18 mouse cellular contexts compared by ENCODE assay signal in the genomic region with DNA sequence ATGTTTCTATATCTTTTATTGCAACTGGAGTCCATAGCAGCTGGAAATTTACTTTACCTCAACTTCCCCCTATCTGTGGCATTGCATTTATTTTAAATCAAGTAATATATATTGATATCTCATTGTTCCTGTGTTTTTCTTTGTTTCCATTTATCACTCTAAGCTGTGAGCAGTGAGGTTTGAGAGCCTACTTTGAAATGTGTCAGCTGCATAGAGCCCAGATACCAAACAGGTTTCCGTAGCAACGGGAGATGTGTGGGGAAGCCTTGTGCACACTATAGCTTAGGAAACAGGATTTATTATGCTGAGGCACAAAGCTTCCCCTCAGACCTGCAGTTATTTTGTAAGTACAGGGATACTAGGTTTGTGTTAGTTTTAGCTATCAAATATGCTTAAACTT. TPM values are rescaled to one million over a fixed set of nuclear protein-coding genes. Genes with fewer than 3 reads are reported as not detected.
DNase-seq lines count a peak whose midpoint lies in the region; ATAC-seq and TF ChIP-seq lines count a peak whose summit lies in the region.
"Had no signal": no experiment of that assay in that cellular context is flagged by ENCODE, and none has a peak within 500 bp of the region (broad histone marks: within the 10 kb centered on the region; RNA-seq: fewer than 3 reads in every experiment).

No protein-coding gene starts in this region.

- H3K4me3 ChIP-seq in hindbrain, embryonic 10.5 days, result no peak overlapping the region
- H3K4me3 ChIP-seq in hindbrain, embryonic 12.5 days, result no peak overlapping the region
- H3K4me3 ChIP-seq in forebrain, postnatal 0 days (ENCODE audit: low read depth, low read length), result no peak overlapping the region
- no peak overlapping the region for H3K4me3 ChIP-seq in midbrain, embryonic 13.5 days (replicated peaks)
- H3K4me3 ChIP-seq in intestine, embryonic 16.5 days (ENCODE audit: low read length), result no peak overlapping the region
- H3K4me3 ChIP-seq: intestine, embryonic 15.5 days had no signal

- no peak for TF ChIP-seq POLR2A in brain, embryonic 14.5 days (IDR thresholded peaks at IDR 0.05; ENCODE audit: borderline replicate concordance, extremely low read depth, insufficient read depth, insufficient read length, poor library complexity, severe bottlenecking)

- H3K9ac ChIP-seq in hindbrain, embryonic 12.5 days, result no peak overlapping the region
- H3K9ac ChIP-seq in forebrain, postnatal 0 days, result no peak overlapping the region
- H3K9ac ChIP-seq in midbrain, embryonic 13.5 days (replicated peaks), result no peak overlapping the region
- no peak overlapping the region for H3K9ac ChIP-seq in intestine, embryonic 16.5 days (ENCODE audit: low read depth, low read length)
- H3K9ac ChIP-seq: intestine, embryonic 15.5 days; liver, embryonic 14.5 days had no signal

- no peak; the same call in 1 of the 2 replicates for ATAC-seq in hindbrain, embryonic 12.5 days (ENCODE audit: low FRiP score)
- peak; percentile 62 for ATAC-seq in forebrain, postnatal 0 days
- peak; percentile 92 for ATAC-seq in midbrain, embryonic 13.5 days
- ATAC-seq in intestine, embryonic 16.5 days, result no peak
- ATAC-seq: intestine, embryonic 15.5 days had no signal

- peak; percentile 14 for DNase-seq in hindbrain, embryonic 10.5 days (ENCODE audit: low spot score)
- DNase-seq in brain, embryonic 14.5 days (ENCODE audit: low read depth), result peak; percentile 85
- peak; percentile 16 for DNase-seq in forebrain, postnatal 0 days
- no peak for DNase-seq in urinary bladder, postnatal 25 days (ENCODE audit: low spot score)
- DNase-seq in ovary, postnatal 36 days (ENCODE audit: low spot score), result no peak
- DNase-seq: adrenal gland, postnatal 25 days; cerebellum, adult 8-10 months; heart, adult 11 months; kidney, postnatal 25 days; left cerebral cortex, postnatal 4 days; lung, postnatal 14 days; thymus, postnatal 14 days had no signal

- H3K36me3 ChIP-seq in hindbrain, embryonic 10.5 days, result no peaks in the 10 kb centered on the region
- H3K36me3 ChIP-seq in hindbrain, embryonic 12.5 days, result no peaks in the 10 kb centered on the region
- no peaks in the 10 kb centered on the region for H3K36me3 ChIP-seq in forebrain, postnatal 0 days (ENCODE audit: insufficient read depth)
- H3K36me3 ChIP-seq in midbrain, embryonic 13.5 days, result no peaks in the 10 kb centered on the region
- no peaks in the 10 kb centered on the region for H3K36me3 ChIP-seq in intestine, embryonic 16.5 days (ENCODE audit: control insufficient read depth, insufficient read depth, low read length)
- H3K36me3 ChIP-seq: intestine, embryonic 15.5 days had no signal

- no peaks in the 10 kb centered on the region for H3K27me3 ChIP-seq in hindbrain, embryonic 10.5 days (ENCODE audit: insufficient read depth, poor library complexity, severe bottlenecking)
- H3K27me3 ChIP-seq in hindbrain, embryonic 12.5 days, result no peaks in the 10 kb centered on the region
- H3K27me3 ChIP-seq in forebrain, postnatal 0 days (ENCODE audit: insufficient read depth, low read length), result no peaks in the 10 kb centered on the region
- no peaks in the 10 kb centered on the region for H3K27me3 ChIP-seq in midbrain, embryonic 13.5 days
- H3K27me3 ChIP-seq in intestine, embryonic 16.5 days (replicated peaks; ENCODE audit: control insufficient read depth, insufficient read depth, low read length), result no peaks in the 10 kb centered on the region
- H3K27me3 ChIP-seq: intestine, embryonic 15.5 days had no signal

- no peak for TF ChIP-seq CTCF in brain, embryonic 14.5 days (IDR thresholded peaks at IDR 0.05; ENCODE audit: borderline replicate concordance, extremely low read depth, insufficient read depth, insufficient read length)
- no peak for TF ChIP-seq CTCF in forebrain, postnatal 0 days (IDR thresholded peaks at IDR 0.05; ENCODE audit: low read depth)

- peaks cover 4% of the 10 kb centered on the region; the same call in 1 of the 2 replicates for H3K4me1 ChIP-seq in hindbrain, embryonic 10.5 days (replicated peaks)
- no peaks in the 10 kb centered on the region for H3K4me1 ChIP-seq in hindbrain, embryonic 12.5 days
- H3K4me1 ChIP-seq in forebrain, postnatal 0 days (ENCODE audit: insufficient read depth), result no peaks in the 10 kb centered on the region
- peaks cover 3% of the 10 kb centered on the region for H3K4me1 ChIP-seq in midbrain, embryonic 13.5 days (replicated peaks)
- no peaks in the 10 kb centered on the region for H3K4me1 ChIP-seq in intestine, embryonic 16.5 days (ENCODE audit: control insufficient read depth, insufficient read depth, low read length)
- H3K4me1 ChIP-seq: intestine, embryonic 15.5 days had no signal

- H3K4me2 ChIP-seq in hindbrain, embryonic 12.5 days (replicated peaks), result no peak overlapping the region
- no peak overlapping the region for H3K4me2 ChIP-seq in forebrain, postnatal 0 days (ENCODE audit: low read depth)
- no peak overlapping the region for H3K4me2 ChIP-seq in midbrain, embryonic 13.5 days (replicated peaks)
- H3K4me2 ChIP-seq in intestine, embryonic 16.5 days (ENCODE audit: low read depth, low read length), result no peak overlapping the region
- H3K4me2 ChIP-seq: intestine, embryonic 15.5 days had no signal

- WGBS in hindbrain, embryonic 10.5 days, result 83% methylated on average over 2 of the region's 2 CpGs
- 75% methylated on average over 2 of the region's 2 CpGs for WGBS in hindbrain, embryonic 12.5 days
- 51% methylated on average over 2 of the region's 2 CpGs for WGBS in forebrain, postnatal 0 days
- WGBS in midbrain, embryonic 13.5 days, result 47% methylated on average over 2 of the region's 2 CpGs
- 79% methylated on average over 2 of the region's 2 CpGs for WGBS in intestine, embryonic 16.5 days

- H3K9me3 ChIP-seq in hindbrain, embryonic 10.5 days, result no peaks in the 10 kb centered on the region
- no peaks in the 10 kb centered on the region for H3K9me3 ChIP-seq in hindbrain, embryonic 12.5 days (replicated peaks)
- no peaks in the 10 kb centered on the region for H3K9me3 ChIP-seq in forebrain, postnatal 0 days (ENCODE audit: low read length)
- no peaks in the 10 kb centered on the region for H3K9me3 ChIP-seq in midbrain, embryonic 13.5 days
- H3K9me3 ChIP-seq in intestine, embryonic 16.5 days (ENCODE audit: control insufficient read depth, low read length), result no peaks in the 10 kb centered on the region
- H3K9me3 ChIP-seq: intestine, embryonic 15.5 days had no signal

- no peak overlapping the region for H3K27ac ChIP-seq in hindbrain, embryonic 10.5 days
- H3K27ac ChIP-seq in hindbrain, embryonic 12.5 days, result no peak overlapping the region
- H3K27ac ChIP-seq in forebrain, postnatal 0 days (ENCODE audit: low read depth, low read length), result no peak overlapping the region
- no peak overlapping the region for H3K27ac ChIP-seq in midbrain, embryonic 13.5 days
- H3K27ac ChIP-seq in intestine, embryonic 16.5 days (ENCODE audit: low read length), result no peak overlapping the region
- H3K27ac ChIP-seq: intestine, embryonic 15.5 days; liver, embryonic 14.5 days had no signal

RNA-seq across cellular contexts. Expression of a gene that starts 58.8 kb away (rescaled TPM):
- polyA plus RNA-seq in hindbrain, embryonic 10.5 days (2016; fragmentation: Nextera tagmentation; extraction: Ambion mirVana), result 0.09 TPM in 1 of 2 replicates, not detected in the other
- 0.18 TPM in 1 of 2 replicates, not detected in the other for polyA plus RNA-seq in hindbrain, embryonic 12.5 days (2016; fragmentation: Nextera tagmentation; extraction: Ambion mirVana)
- 0.08 and 0.21 TPM in 2 replicates for polyA plus RNA-seq in brain, embryonic 14.5 days (2012; rRNA removed)
- total RNA-seq in forebrain, postnatal 0 days (2014; rRNA removed), result not detected in 2 replicates
- 0.11 and 0.16 TPM in 2 replicates for polyA plus RNA-seq in forebrain, postnatal 0 days (2015; fragmentation: Nextera tagmentation; extraction: Ambion mirVana)
- not detected in 2 replicates for polyA plus RNA-seq in midbrain, embryonic 13.5 days (2015; fragmentation: Nextera tagmentation; extraction: Ambion mirVana)
- not detected in 2 replicates for polyA plus RNA-seq in intestine, embryonic 16.5 days (2015; fragmentation: Nextera tagmentation; extraction: Ambion mirVana)
- total RNA-seq: adrenal gland, postnatal 25 days; left cerebral cortex, postnatal 4 days had no signal
- polyA plus RNA-seq: heart, postnatal 0 days; intestine, embryonic 15.5 days had no signal

Comparison
In these comparisons a context has a peak if more than half of its experiments do, and no peak if none do; other contexts are left out.
1. DNase-seq: peak in hindbrain, embryonic 10.5 days (single experiment), brain, embryonic 14.5 days (single experiment) and forebrain, postnatal 0 days (single experiment); none in urinary bladder, postnatal 25 days (single experiment) and ovary, postnatal 36 days (single experiment).
2. ATAC-seq: peak in forebrain, postnatal 0 days (single experiment) and midbrain, embryonic 13.5 days (single experiment); none in hindbrain, embryonic 12.5 days (single experiment) and intestine, embryonic 16.5 days (single experiment).